Mouse (Mus musculus): Measurements from ENCODE around the gene Gm21836. TPM values are rescaled to one million over a fixed set of nuclear protein-coding genes. Genes with fewer than 3 reads are reported as not detected.
"Not testable (repeated sequence)": the region's sequence is repeated elsewhere in the genome, so short reads cannot be mapped to it uniquely, and the experiment has no call there.

The Gm21836 gene
- total RNA-seq (2012; rRNA removed): not detected in 2 replicates
- polyA plus RNA-seq (2012; ENCODE audit: insufficient read depth in 1 of 2, insufficient read length in 2 of 2, low read depth in 1 of 2, low replicate concordance in 2 of 2, missing spikeins in 1 of 2): not detected

GRCm38 (mm10) chr9:124493693-124494092 lies at the start of gene Gm21836:
Gene Gm21836, minus strand, starts transcription at chr9:124493793.
- H3K27ac ChIP-seq (ENCODE audit: control insufficient read depth, low read depth, low read length); H3K36me3 ChIP-seq (ENCODE audit: control insufficient read depth in 1 of 2, insufficient read depth in 2 of 2, low read length in 2 of 2); H3K4me3 ChIP-seq (ENCODE audit: control insufficient read depth in 1 of 2, insufficient read depth in 1 of 2, low read depth in 2 of 2, low read length in 2 of 2); H3K9me3 ChIP-seq (replicated peaks; ENCODE audit: insufficient read depth, low read length); H3K9ac ChIP-seq (ENCODE audit: control insufficient read depth, low read depth, low read length, poor library complexity, severe bottlenecking); DNase-seq (ENCODE audit: low read depth, low spot score); H3K79me2 ChIP-seq (ENCODE audit: control insufficient read depth, insufficient read depth, low read length, poor library complexity); H3K4me1 ChIP-seq (ENCODE audit: control insufficient read depth in 1 of 2, insufficient read depth in 2 of 2, low read length in 2 of 2); H3K27me3 ChIP-seq (ENCODE audit: control insufficient read depth in 1 of 2, insufficient read depth in 2 of 2, low read length in 2 of 2): not testable (repeated sequence)

GRCm38 (mm10) chr9:124480361-124480980 lies 13.1 kb downstream of the Gm21836 start:
- H3K27ac ChIP-seq (ENCODE audit: control insufficient read depth, low read depth, low read length); H3K36me3 ChIP-seq (ENCODE audit: control insufficient read depth in 1 of 2, insufficient read depth in 2 of 2, low read length in 2 of 2); H3K9me3 ChIP-seq (replicated peaks; ENCODE audit: insufficient read depth, low read length); H3K4me3 ChIP-seq (ENCODE audit: control insufficient read depth in 1 of 2, insufficient read depth in 1 of 2, low read depth in 2 of 2, low read length in 2 of 2); H3K9ac ChIP-seq (ENCODE audit: control insufficient read depth, low read depth, low read length, poor library complexity, severe bottlenecking); H3K79me2 ChIP-seq (ENCODE audit: control insufficient read depth, insufficient read depth, low read length, poor library complexity); H3K4me1 ChIP-seq (ENCODE audit: control insufficient read depth in 1 of 2, insufficient read depth in 2 of 2, low read length in 2 of 2); DNase-seq (ENCODE audit: low read depth, low spot score); H3K27me3 ChIP-seq (ENCODE audit: control insufficient read depth in 1 of 2, insufficient read depth in 2 of 2, low read length in 2 of 2): not testable (repeated sequence)

GRCm38 (mm10) chr9:124478081-124478480 lies 15.5 kb downstream of the Gm21836 start:
- H3K27ac ChIP-seq (ENCODE audit: control insufficient read depth, low read depth, low read length): no peak overlapping the region
- no peaks in the 10 kb centered on the region for H3K36me3 ChIP-seq (ENCODE audit: control insufficient read depth in 1 of 2, insufficient read depth in 2 of 2, low read length in 2 of 2)
- no peaks in the 10 kb centered on the region for H3K27me3 ChIP-seq (ENCODE audit: control insufficient read depth in 1 of 2, insufficient read depth in 2 of 2, low read length in 2 of 2)
- no peaks in the 10 kb centered on the region for H3K79me2 ChIP-seq (ENCODE audit: control insufficient read depth, insufficient read depth, low read length, poor library complexity)
- H3K9ac ChIP-seq (ENCODE audit: control insufficient read depth, low read depth, low read length, poor library complexity, severe bottlenecking): no peak overlapping the region
- H3K4me3 ChIP-seq (ENCODE audit: control insufficient read depth in 1 of 2, insufficient read depth in 1 of 2, low read depth in 2 of 2, low read length in 2 of 2): no peak overlapping the region
- no peaks in the 10 kb centered on the region for H3K4me1 ChIP-seq (ENCODE audit: control insufficient read depth in 1 of 2, insufficient read depth in 2 of 2, low read length in 2 of 2)
- no peak for TF ChIP-seq MYC (IDR thresholded peaks at IDR 0.05; ENCODE audit: low read depth, low read length)
- TF ChIP-seq ZNF384 (IDR thresholded peaks at IDR 0.05; ENCODE audit: low read depth, low read length): peak; percentile 42; the same call in 1 of the 2 replicates
- no peaks in the 10 kb centered on the region for H3K9me3 ChIP-seq (replicated peaks; ENCODE audit: insufficient read depth, low read length)
- DNase-seq (ENCODE audit: low read depth, low spot score): peak; percentile 41

DNA sequence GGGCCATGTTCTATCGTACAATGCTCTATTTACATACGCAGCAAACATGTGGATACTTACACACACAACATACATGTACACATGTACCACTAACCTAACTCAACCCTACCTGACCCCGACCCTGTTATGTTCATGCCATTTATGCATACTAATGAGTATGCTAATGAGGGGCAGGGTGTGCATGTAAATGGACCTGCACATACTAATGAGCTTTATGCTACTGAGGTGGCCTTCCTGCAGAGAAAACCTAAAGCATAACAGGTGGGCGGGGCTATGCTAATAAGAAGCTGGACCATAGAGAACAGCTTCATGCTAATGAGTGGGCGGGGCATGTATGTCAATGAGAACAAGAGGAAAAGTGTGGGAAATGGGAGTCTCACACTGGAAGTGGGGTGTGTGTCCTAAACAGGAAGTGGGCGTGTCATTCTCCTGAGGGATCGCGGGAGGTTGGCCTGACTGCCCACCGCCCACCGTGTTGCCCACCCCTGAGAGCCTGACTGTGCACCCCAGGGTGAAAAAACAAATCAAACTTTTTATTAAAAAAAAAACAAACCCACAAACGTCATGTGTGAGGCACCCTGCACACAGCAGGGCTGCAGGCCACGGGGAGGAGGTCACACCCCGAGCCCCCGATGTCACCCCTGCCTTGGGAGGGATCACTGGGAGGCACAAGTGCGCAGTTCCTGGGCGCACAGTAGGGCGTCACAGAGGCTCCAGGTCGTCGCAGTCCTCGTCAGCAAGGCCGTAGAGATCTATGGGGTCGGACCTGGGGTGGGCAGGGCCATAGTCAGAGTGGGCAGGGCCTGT lies 17.3 kb downstream of the Gm21836 start, which contains the start of gene Ppp2r3d:
Gene Ppp2r3d, minus strand, starts transcription at position 803 of the 807 bp plus-strand sequence.
- no peak within 1 kb of the TSS for H3K27ac ChIP-seq (ENCODE audit: control insufficient read depth, low read depth, low read length)
- H3K9me3 ChIP-seq (replicated peaks; ENCODE audit: insufficient read depth, low read length): no peaks in the 10 kb centered on the region
- DNase-seq (ENCODE audit: low read depth, low spot score): peak; percentile 12
- H3K4me1 ChIP-seq (ENCODE audit: control insufficient read depth in 1 of 2, insufficient read depth in 2 of 2, low read length in 2 of 2): no peaks in the 10 kb centered on the region
- no peaks in the 10 kb centered on the region for H3K79me2 ChIP-seq (ENCODE audit: control insufficient read depth, insufficient read depth, low read length, poor library complexity)
- H3K9ac ChIP-seq (ENCODE audit: control insufficient read depth, low read depth, low read length, poor library complexity, severe bottlenecking): no peak within 1 kb of the TSS
- no peak within 1 kb of the TSS for H3K4me3 ChIP-seq (ENCODE audit: control insufficient read depth in 1 of 2, insufficient read depth in 1 of 2, low read depth in 2 of 2, low read length in 2 of 2)
- H3K27me3 ChIP-seq (ENCODE audit: control insufficient read depth in 1 of 2, insufficient read depth in 2 of 2, low read length in 2 of 2): no peaks in the 10 kb centered on the region
- TF ChIP-seq GATA1 (IDR thresholded peaks at IDR 0.05; ENCODE audit: low read depth, low read length) (no peak), KAT2A (conservative IDR thresholded peaks at IDR 0.05; ENCODE audit: low read depth, low read length) (no peak), POLR2A (IDR thresholded peaks at IDR 0.05; ENCODE audit: control insufficient read depth in 1 of 2, insufficient read depth in 1 of 2, low read depth in 1 of 2, low read length in 2 of 2, poor library complexity in 1 of 2) (no peak), SMC3 (IDR thresholded peaks at IDR 0.05; ENCODE audit: low read depth, low read length) (no peak), SIN3A (IDR thresholded peaks at IDR 0.05; ENCODE audit: low read length) (no peak), RAD21 (IDR thresholded peaks at IDR 0.05; ENCODE audit: low read depth, low read length) (no peak), UBTF (IDR thresholded peaks at IDR 0.05; ENCODE audit: borderline replicate concordance, insufficient read depth, low read depth, low read length) (no peak), NELFE (IDR thresholded peaks at IDR 0.05; ENCODE audit: low read depth, low read length) (no peak), MEF2A (IDR thresholded peaks at IDR 0.05; ENCODE audit: extremely low read depth, insufficient replicate concordance, low read depth, low read length, poor library complexity, severe bottlenecking) (no peak), POLR2AphosphoS5 (IDR thresholded peaks at IDR 0.05; ENCODE audit: borderline replicate concordance, low read depth, low read length) (no peak), TCF12 (IDR thresholded peaks at IDR 0.05; ENCODE audit: low read depth, low read length) (no peak), BHLHE40 (IDR thresholded peaks at IDR 0.05; ENCODE audit: borderline replicate concordance, low read depth, low read length) (no peak), ZC3H11A (IDR thresholded peaks at IDR 0.05; ENCODE audit: low read depth, low read length) (no peak), MAZ (IDR thresholded peaks at IDR 0.05; ENCODE audit: low read depth, low read length) (no peak), TAL1 (IDR thresholded peaks at IDR 0.05; ENCODE audit: low read length) (no peak)
- no peaks in the 10 kb centered on the region for H3K36me3 ChIP-seq (ENCODE audit: control insufficient read depth in 1 of 2, insufficient read depth in 2 of 2, low read length in 2 of 2)
